Mouse (Mus musculus): ENCODE data around the gene Myo18a. TPM values are rescaled to one million over a fixed set of nuclear protein-coding genes. Genes with fewer than 3 reads are reported as not detected.

The Myo18a gene
- polyA plus RNA-seq, 1 experiment from 2014 or later, result 17.3 TPM

Other genes with a start within 250 kb of the Myo18a start
- 3.4 and 3.8 TPM in 2 replicates for gene Abhd15, start 248.1 kb upstream of the Myo18a start, polyA plus RNA-seq (2015; fragmentation: Nextera tagmentation; extraction: Ambion mirVana)
- 5.1 and 5.5 TPM in 2 replicates for gene Trp53i13, start 247.3 kb upstream of the Myo18a start, polyA plus RNA-seq (2015; fragmentation: Nextera tagmentation; extraction: Ambion mirVana)
- 0.10 TPM in 1 of 2 replicates, not detected in the other for gene Gm10392, start 244.0 kb upstream of the Myo18a start, polyA plus RNA-seq (2015; fragmentation: Nextera tagmentation; extraction: Ambion mirVana)
- 4.7 and 6.0 TPM in 2 replicates for gene Taok1, start 155.4 kb upstream of the Myo18a start, polyA plus RNA-seq (2015; fragmentation: Nextera tagmentation; extraction: Ambion mirVana)
- gene Nufip2, start 77.1 kb upstream of the Myo18a start, polyA plus RNA-seq (2015; fragmentation: Nextera tagmentation; extraction: Ambion mirVana), result 2.2 TPM in 2 replicates
- 0.24 TPM in 1 of 2 replicates, not detected in the other for gene Cryba1, start 38.0 kb upstream of the Myo18a start, polyA plus RNA-seq (2015; fragmentation: Nextera tagmentation; extraction: Ambion mirVana)
- gene Gm10277, start 24.5 kb downstream of the Myo18a start, polyA plus RNA-seq (2015; fragmentation: Nextera tagmentation; extraction: Ambion mirVana), result 0.57 and 0.78 TPM in 2 replicates
- gene Pipox, start 130.8 kb downstream of the Myo18a start, polyA plus RNA-seq (2015; fragmentation: Nextera tagmentation; extraction: Ambion mirVana), result 8.7 and 10.4 TPM in 2 replicates
- gene Sez6, start 167.6 kb downstream of the Myo18a start, polyA plus RNA-seq (2015; fragmentation: Nextera tagmentation; extraction: Ambion mirVana), result 0.03 and 0.20 TPM in 2 replicates
- gene Phf12, start 219.5 kb downstream of the Myo18a start, polyA plus RNA-seq (2015; fragmentation: Nextera tagmentation; extraction: Ambion mirVana), result 6.5 and 7.6 TPM in 2 replicates

All from liver, embryonic 13.5 days (tissue).